Mouse (Mus musculus): ENCODE measurements around the gene Pafah1b3.

DNA sequence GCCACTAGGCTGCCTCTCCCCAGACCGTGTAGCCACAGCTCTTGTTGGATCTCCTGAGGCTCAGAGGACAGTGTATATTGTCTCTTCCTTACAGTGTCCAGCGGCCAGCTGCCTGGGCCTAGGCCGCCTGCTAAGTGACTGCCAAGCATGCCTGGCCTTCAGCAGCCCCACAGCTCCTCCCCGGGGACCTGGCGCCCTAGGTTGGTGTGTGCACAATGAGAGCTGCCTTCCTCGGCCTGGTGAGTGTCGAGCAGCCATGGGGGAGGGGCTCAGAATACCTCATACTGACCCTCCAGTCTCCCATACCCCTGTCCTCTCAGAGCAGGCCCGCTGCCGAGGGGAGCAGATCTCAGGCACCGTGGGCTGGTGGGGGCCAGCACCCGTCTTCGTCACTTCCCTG lies 36.7 kb upstream of the Pafah1b3 start:
- no peak for TF ChIP-seq CTCF (IDR thresholded peaks at IDR 0.05; ENCODE audit: extremely low read depth, insufficient read depth, insufficient read length, insufficient replicate concordance)
- TF ChIP-seq POLR2A (IDR thresholded peaks at IDR 0.05; ENCODE audit: low read depth, low read length): no peak

Data from spleen, adult 2 months (tissue).